Mouse (Mus musculus): ENCODE results near the gene Chsy1. TPM values are rescaled to one million over a fixed set of nuclear protein-coding genes. Genes with fewer than 3 reads are reported as not detected.

Chsy1 gene
- polyA plus RNA-seq, 1 experiment from 2014 or later: 29.3 TPM

GRCm38 (mm10) chr7:66125368-66125767 lies 16.1 kb downstream of the Chsy1 start:
- Histone ChIP-seq H3K9me3 (ENCODE audit: control insufficient read depth, low read depth, low read length) (no peaks in the 10 kb centered on the region), H3K4me1 (ENCODE audit: control insufficient read depth, insufficient read depth, low read length) (peaks cover 18% of the 10 kb centered on the region), H3K36me3 (ENCODE audit: control insufficient read depth, insufficient read depth, low read length) (peaks cover 11% of the 10 kb centered on the region; the same call in 1 of the 2 replicates), H3K27ac (ENCODE audit: low read length) (no peak overlapping the region), H3K27me3 (ENCODE audit: control insufficient read depth, insufficient read depth, low read length) (no peaks in the 10 kb centered on the region), H3K4me2 (replicated peaks; ENCODE audit: low read depth, low read length) (no peak overlapping the region), H3K9ac (replicated peaks; ENCODE audit: low read depth, low read length) (no peak overlapping the region), H3K4me3 (ENCODE audit: low read depth, low read length) (no peak overlapping the region)
- 88% methylated on average over 14 of the region's 14 CpGs for WGBS
- no peak for ATAC-seq (ENCODE audit: insufficient number of reproducible peaks, insufficient read depth, low FRiP score, low read depth)

- H3K36me3 ChIP-seq (ENCODE audit: control insufficient read depth, insufficient read depth, low read length): peaks cover 11% of the 10 kb centered on the region; the same call in 1 of the 2 replicates
- WGBS: 78% methylated on average over 4 of the region's 4 CpGs
- H3K9ac ChIP-seq (replicated peaks; ENCODE audit: low read depth, low read length): no peak overlapping the region
- no peaks in the 10 kb centered on the region for H3K9me3 ChIP-seq (ENCODE audit: control insufficient read depth, low read depth, low read length)
- H3K4me2 ChIP-seq (replicated peaks; ENCODE audit: low read depth, low read length): no peak overlapping the region
- H3K27ac ChIP-seq (ENCODE audit: low read length): no peak overlapping the region
- ATAC-seq (ENCODE audit: insufficient number of reproducible peaks, insufficient read depth, low FRiP score, low read depth): no peak
- peaks cover 9% of the 10 kb centered on the region; the same call in 1 of the 2 replicates for H3K4me1 ChIP-seq (ENCODE audit: control insufficient read depth, insufficient read depth, low read length)
- H3K4me3 ChIP-seq (ENCODE audit: low read depth, low read length): no peak overlapping the region
- no peaks in the 10 kb centered on the region for H3K27me3 ChIP-seq (ENCODE audit: control insufficient read depth, insufficient read depth, low read length)
These were observed 18.8 kb downstream of the Chsy1 start for GRCm38 (mm10) chr7:66127951-66128645.

GRCm38 (mm10) chr7:66128857-66129256 lies 19.5 kb downstream of the Chsy1 start:
- Histone ChIP-seq H3K36me3 (ENCODE audit: control insufficient read depth, insufficient read depth, low read length) (peaks cover 11% of the 10 kb centered on the region; the same call in 1 of the 2 replicates), H3K9me3 (ENCODE audit: control insufficient read depth, low read depth, low read length) (no peaks in the 10 kb centered on the region), H3K4me3 (ENCODE audit: low read depth, low read length) (no peak overlapping the region), H3K4me1 (ENCODE audit: control insufficient read depth, insufficient read depth, low read length) (peaks cover 9% of the 10 kb centered on the region; the same call in 1 of the 2 replicates), H3K27ac (ENCODE audit: low read length) (no peak overlapping the region), H3K4me2 (replicated peaks; ENCODE audit: low read depth, low read length) (no peak overlapping the region), H3K27me3 (ENCODE audit: control insufficient read depth, insufficient read depth, low read length) (no peaks in the 10 kb centered on the region), H3K9ac (replicated peaks; ENCODE audit: low read depth, low read length) (no peak overlapping the region)
- no peak for ATAC-seq (ENCODE audit: insufficient number of reproducible peaks, insufficient read depth, low FRiP score, low read depth)
- 43% methylated on average over 3 of the region's 3 CpGs for WGBS

DNA sequence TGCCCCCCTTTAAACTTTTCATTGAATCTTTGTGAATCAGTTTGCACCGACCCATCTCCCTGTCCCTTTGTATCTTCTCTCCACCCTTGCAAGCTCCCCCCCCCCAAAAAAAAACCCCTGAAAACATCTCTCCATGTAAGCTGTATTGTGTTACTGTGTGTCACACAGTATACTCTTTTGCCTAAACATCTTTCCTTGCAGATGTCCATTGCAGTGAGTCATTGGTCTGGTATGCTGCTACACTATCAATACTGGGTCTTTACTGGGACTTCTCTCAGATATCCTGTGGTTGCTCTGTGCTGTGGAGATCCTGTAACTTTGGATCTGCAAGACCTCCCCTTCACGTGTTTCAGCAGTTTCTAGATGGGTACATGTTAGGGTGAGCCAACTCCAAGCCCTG lies 21.0 kb downstream of the Chsy1 start:
- peaks cover 11% of the 10 kb centered on the region; the same call in 1 of the 2 replicates for H3K4me1 ChIP-seq (ENCODE audit: control insufficient read depth, insufficient read depth, low read length)
- no peak overlapping the region for H3K27ac ChIP-seq (ENCODE audit: low read length)
- H3K9me3 ChIP-seq (ENCODE audit: control insufficient read depth, low read depth, low read length): no peaks in the 10 kb centered on the region
- H3K9ac ChIP-seq (replicated peaks; ENCODE audit: low read depth, low read length): no peak overlapping the region
- H3K4me2 ChIP-seq (replicated peaks; ENCODE audit: low read depth, low read length): no peak overlapping the region
- no peaks in the 10 kb centered on the region for H3K27me3 ChIP-seq (ENCODE audit: control insufficient read depth, insufficient read depth, low read length)
- 84% methylated on average over 2 of the region's 2 CpGs for WGBS
- peaks cover 9% of the 10 kb centered on the region; the same call in 1 of the 2 replicates for H3K36me3 ChIP-seq (ENCODE audit: control insufficient read depth, insufficient read depth, low read length)
- ATAC-seq (ENCODE audit: insufficient number of reproducible peaks, insufficient read depth, low FRiP score, low read depth): no peak
- H3K4me3 ChIP-seq (ENCODE audit: low read depth, low read length): no peak overlapping the region

DNA sequence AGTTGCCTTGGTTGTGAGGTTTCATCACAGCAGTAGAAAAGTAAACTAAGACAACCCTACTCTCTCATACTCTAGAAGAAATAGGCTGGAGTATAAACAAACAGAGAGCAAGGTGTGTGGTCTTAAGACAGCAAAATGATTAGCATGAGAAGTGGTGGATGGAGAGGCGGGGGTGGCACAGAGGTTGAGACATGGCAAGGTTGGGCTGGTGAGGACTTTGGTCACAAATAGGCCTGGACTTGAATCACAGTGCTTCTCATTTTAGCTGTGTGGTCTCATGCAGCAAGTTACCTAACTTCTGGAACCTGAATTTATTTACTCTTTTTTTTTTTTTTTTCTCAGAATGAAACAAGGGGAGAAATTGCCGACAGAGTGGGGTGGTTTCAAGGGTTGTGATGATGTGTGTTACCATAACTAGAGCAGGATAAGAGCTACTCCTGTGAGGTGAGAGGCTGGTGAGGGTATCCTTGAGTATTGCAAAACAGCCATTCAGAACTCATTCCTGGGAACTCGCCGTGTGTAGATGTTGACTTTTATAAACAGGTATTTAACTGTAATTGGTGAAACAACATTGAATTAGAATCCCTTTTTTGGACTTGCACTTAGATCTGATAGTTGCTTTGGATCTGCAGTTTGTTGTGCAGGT lies 22.6 kb downstream of the Chsy1 start:
- H3K4me2 ChIP-seq (replicated peaks; ENCODE audit: low read depth, low read length): no peak overlapping the region
- no peaks in the 10 kb centered on the region; the same call in 1 of the 2 replicates for H3K36me3 ChIP-seq (ENCODE audit: control insufficient read depth, insufficient read depth, low read length)
- H3K4me1 ChIP-seq (ENCODE audit: control insufficient read depth, insufficient read depth, low read length): peaks cover 18% of the 10 kb centered on the region; the same call in 1 of the 2 replicates
- ATAC-seq (ENCODE audit: insufficient number of reproducible peaks, insufficient read depth, low FRiP score, low read depth): no peak
- H3K9me3 ChIP-seq (ENCODE audit: control insufficient read depth, low read depth, low read length): no peaks in the 10 kb centered on the region
- H3K27me3 ChIP-seq (ENCODE audit: control insufficient read depth, insufficient read depth, low read length): no peaks in the 10 kb centered on the region
- H3K9ac ChIP-seq (replicated peaks; ENCODE audit: low read depth, low read length): no peak overlapping the region
- no peak overlapping the region for H3K4me3 ChIP-seq (ENCODE audit: low read depth, low read length)
- H3K27ac ChIP-seq (ENCODE audit: low read length): no peak overlapping the region
- WGBS: 82% methylated on average over 4 of the region's 4 CpGs

DNA sequence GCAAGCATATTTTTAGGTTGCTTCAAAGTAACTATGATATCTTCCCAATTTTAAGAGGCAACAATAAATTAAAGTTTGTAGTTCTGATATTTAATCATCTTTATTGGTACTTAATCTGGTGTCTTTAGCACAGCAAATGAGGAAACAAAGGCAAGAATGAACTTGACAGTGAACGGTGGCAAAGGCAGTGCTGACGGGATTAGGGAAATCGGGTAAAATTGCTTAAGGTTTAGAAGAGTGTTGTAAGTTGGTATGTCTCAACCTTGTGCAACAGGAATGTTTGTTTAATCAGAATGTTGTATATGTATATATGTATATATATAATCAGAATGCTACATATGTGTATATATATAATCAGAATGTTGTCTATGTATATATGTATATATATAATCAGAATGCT lies 24.8 kb downstream of the Chsy1 start:
- Histone ChIP-seq H3K27me3 (ENCODE audit: control insufficient read depth, insufficient read depth, low read length) (no peaks in the 10 kb centered on the region), H3K9me3 (ENCODE audit: control insufficient read depth, low read depth, low read length) (no peaks in the 10 kb centered on the region), H3K4me1 (ENCODE audit: control insufficient read depth, insufficient read depth, low read length) (peaks cover 15% of the 10 kb centered on the region; the same call in 1 of the 2 replicates), H3K27ac (ENCODE audit: low read length) (no peak overlapping the region), H3K4me2 (replicated peaks; ENCODE audit: low read depth, low read length) (no peak overlapping the region), H3K9ac (replicated peaks; ENCODE audit: low read depth, low read length) (no peak overlapping the region), H3K36me3 (ENCODE audit: control insufficient read depth, insufficient read depth, low read length) (no peaks in the 10 kb centered on the region; the same call in 1 of the 2 replicates), H3K4me3 (ENCODE audit: low read depth, low read length) (no peak overlapping the region)
- no peak for ATAC-seq (ENCODE audit: insufficient number of reproducible peaks, insufficient read depth, low FRiP score, low read depth)
- WGBS: 90% methylated on average over 3 of the region's 3 CpGs

GRCm38 (mm10) chr7:66135644-66136043 lies 26.3 kb downstream of the Chsy1 start:
- ATAC-seq (ENCODE audit: insufficient number of reproducible peaks, insufficient read depth, low FRiP score, low read depth): no peak
- Histone ChIP-seq H3K27ac (ENCODE audit: low read length) (no peak overlapping the region), H3K4me3 (ENCODE audit: low read depth, low read length) (no peak overlapping the region), H3K4me1 (ENCODE audit: control insufficient read depth, insufficient read depth, low read length) (peaks cover 20% of the 10 kb centered on the region), H3K36me3 (ENCODE audit: control insufficient read depth, insufficient read depth, low read length) (no peaks in the 10 kb centered on the region; the same call in 1 of the 2 replicates), H3K9ac (replicated peaks; ENCODE audit: low read depth, low read length) (no peak overlapping the region), H3K9me3 (ENCODE audit: control insufficient read depth, low read depth, low read length) (no peaks in the 10 kb centered on the region), H3K4me2 (replicated peaks; ENCODE audit: low read depth, low read length) (no peak overlapping the region), H3K27me3 (ENCODE audit: control insufficient read depth, insufficient read depth, low read length) (no peaks in the 10 kb centered on the region)
- WGBS: 76% methylated on average over 3 of the region's 3 CpGs

DNA sequence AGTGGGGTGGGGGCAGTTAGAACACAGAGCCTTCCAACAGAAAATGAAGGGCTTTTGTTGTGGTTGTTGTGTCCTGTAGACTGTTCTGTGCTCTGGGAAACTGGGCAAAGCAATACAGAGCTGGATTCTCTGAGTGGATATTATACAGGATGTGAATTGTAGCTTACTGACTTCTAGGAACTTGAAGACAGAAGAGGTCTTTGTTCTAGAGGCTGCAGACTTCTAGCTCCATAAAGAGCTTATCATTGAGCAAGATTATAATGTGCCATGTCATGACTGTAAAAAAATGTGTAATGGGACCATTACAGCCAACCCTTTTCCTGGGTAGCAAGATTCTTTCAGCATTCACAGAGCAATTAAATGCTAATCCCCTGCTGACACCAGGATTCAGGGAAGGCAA lies 26.9 kb downstream of the Chsy1 start:
- no peaks in the 10 kb centered on the region for H3K27me3 ChIP-seq (ENCODE audit: control insufficient read depth, insufficient read depth, low read length)
- H3K4me3 ChIP-seq (ENCODE audit: low read depth, low read length): no peak overlapping the region
- H3K9ac ChIP-seq (replicated peaks; ENCODE audit: low read depth, low read length): no peak overlapping the region
- H3K36me3 ChIP-seq (ENCODE audit: control insufficient read depth, insufficient read depth, low read length): no peaks in the 10 kb centered on the region
- ATAC-seq (ENCODE audit: insufficient number of reproducible peaks, insufficient read depth, low FRiP score, low read depth): peak; percentile 61; the same call in 1 of the 2 replicates
- H3K9me3 ChIP-seq (ENCODE audit: control insufficient read depth, low read depth, low read length): no peaks in the 10 kb centered on the region
- H3K4me1 ChIP-seq (ENCODE audit: control insufficient read depth, insufficient read depth, low read length): peaks cover 24% of the 10 kb centered on the region
- no peak overlapping the region for H3K27ac ChIP-seq (ENCODE audit: low read length)
- no peak overlapping the region for H3K4me2 ChIP-seq (replicated peaks; ENCODE audit: low read depth, low read length)

All from stomach, embryonic 14.5 days (tissue).